Mouse (Mus musculus): ENCODE results near the gene Cyp2s1.
"Not testable (repeated sequence)": the region's sequence is repeated elsewhere in the genome, so short reads cannot be mapped to it uniquely, and the experiment has no call there.

Gene Cyp2s1

DNA sequence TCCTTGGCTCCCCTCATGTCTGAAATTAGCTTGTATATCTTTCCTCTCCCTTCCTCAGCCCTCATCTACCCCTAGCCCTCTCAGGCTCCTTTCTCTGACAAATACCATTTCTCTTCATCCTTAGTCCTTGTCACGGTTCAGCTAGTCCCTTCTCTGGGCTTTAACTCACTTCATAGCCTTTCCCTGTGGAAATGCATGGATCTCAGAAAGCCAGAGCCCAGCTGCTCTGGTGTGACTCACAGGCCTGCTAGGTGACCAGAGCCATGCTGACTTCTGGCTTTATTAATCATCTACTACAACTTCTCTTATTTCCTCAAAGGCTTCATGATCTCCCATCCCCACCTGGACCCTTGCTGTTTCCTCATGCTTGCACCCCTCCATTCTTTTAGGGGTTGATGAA, 4.5 kb downstream of the Cyp2s1 start:
- DNase-seq (ENCODE audit: low read depth, low spot score): no peak

DNA sequence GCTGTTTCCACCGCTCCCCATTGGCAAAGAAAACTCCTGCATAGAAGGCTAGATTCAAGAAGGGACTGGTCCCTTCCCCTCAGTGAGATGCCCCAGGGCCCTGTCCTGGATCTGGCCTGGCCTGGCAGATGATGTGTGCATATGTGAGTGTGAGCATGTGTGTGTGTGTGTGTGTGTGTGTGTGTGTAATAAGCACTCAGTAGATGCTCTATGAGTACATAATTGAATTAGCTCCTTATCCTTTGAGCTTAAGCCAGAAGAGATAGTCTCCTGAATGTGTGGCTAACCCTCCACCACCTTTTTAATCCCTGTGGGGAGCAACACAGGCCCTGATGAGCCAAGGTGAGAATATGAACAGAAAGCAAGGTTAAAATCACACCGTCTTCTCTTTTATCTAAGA, 5.0 kb downstream of the Cyp2s1 start:
- no peak for DNase-seq (ENCODE audit: low read depth, low spot score)

DNA sequence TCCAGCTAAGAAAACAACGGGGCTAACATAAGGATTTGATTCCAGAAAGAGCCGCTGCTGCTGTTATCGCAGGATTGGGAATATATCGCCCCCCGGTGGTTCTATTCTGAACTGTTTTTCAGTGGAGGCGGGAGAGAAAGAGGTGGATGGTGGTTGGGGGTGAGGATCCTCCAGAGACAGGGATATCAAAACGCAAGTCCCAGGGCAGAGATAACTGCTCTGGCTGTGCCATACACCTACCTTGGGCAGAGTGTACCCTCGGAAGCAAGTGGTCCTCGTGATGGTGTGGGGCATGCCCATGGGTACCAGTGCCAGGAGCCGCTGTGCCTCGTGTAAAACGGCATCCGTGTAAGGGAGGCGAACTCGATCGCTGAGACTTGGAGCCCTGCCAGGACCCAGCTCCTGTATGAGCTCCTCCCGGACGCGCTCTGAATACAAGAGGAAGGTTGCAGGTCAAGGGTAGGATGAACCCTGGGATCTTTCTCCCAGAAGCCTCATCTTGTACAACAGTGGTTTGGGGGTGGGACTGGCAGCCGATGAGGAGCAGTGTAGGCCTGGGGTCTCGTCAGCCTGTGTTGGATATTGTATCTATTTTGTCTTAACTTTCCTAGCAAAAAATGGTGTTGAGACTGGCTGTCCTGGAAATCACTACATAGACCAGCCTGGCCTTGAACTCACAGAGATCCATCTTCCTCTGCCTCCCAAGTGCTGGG, 10.9 kb downstream of the Cyp2s1 start:
- DNase-seq (ENCODE audit: low read depth, low spot score): peak; percentile 86

DNA sequence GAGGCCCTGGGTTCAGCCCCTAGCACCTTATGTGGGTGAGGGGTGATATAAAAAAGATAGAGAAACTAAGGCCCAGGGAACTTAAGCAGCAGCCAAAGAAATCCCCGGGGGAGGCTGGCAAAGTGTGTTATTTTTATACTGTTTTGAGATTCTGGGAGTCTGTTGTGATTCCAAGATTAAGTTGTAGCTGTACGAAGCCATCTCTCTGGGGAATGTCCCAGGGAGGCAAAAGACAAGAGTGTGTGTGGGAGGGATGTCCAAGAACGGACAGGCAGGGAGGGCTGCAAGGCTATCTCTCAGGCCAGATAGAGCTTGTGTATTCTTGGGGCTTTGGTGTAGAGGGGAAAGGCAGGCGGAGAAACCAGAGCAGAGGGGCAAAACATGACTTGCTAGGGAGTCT, 11.9 kb downstream of the Cyp2s1 start:
- no peak for DNase-seq (ENCODE audit: low read depth, low spot score)

DNA sequence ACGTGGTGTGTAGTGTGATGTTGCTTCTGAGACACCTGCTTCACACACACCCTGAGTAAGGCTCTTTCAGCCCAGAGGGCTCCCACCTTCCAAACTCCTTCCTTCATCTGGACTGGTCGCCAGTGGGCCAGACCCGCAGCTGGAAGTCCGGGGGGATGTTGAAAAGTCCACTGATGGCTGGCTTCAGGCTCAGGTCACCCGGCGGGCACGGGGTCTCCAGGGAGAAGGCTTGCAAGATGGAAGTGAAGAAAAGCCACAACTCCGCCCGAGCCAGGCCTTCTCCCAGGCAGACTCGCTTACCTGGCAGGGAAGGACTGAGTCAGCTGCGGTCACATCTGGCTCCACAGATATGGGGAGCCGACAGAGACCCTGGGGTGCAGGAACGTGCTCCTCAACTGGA, 13.3 kb downstream of the Cyp2s1 start:
- no peak for DNase-seq (ENCODE audit: low read depth, low spot score)

DNA sequence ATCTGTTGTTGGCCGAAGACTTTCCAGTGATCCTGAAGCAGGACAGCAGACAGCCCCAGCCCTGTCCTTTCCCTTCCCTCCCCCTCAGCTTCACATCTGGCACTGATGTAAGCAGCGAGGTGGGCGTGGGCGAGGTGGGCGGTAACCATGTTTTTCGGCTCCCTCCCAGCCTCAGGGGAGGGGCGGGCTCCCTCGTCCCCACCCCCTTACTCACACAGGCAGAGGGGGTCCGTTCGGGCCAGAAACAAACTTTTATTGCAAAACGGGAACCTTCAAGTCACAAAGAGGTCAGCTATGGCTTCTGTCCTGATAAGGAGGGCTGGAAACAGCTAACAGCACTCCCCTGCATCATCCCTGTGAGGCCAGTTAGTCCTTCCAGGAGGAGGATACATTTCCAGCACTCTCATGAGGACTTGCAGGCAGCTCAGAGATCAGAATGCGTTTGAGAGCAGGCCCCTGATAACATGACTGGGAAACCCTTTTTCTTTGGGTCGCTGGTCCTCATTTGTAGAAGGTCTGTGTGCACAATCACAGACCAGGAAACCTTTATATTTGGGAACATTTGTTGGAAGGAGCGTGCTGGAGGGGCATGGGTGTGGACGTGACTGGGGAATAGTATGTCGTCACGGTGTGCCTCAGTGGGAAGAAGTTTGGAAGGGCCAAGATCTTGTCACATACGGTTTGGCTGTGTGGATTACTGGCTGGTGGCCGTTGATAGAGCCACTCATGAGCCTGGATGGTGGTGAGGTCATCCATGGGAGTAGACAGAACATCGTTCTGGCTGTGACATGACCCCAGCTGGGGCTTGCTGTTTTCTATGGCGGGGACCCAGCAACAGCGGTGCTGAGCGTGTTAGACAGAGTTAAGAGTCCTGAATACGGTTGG, 14.2 kb downstream of the Cyp2s1 start:
- DNase-seq (ENCODE audit: low read depth, low spot score): peak; percentile 77

DNA sequence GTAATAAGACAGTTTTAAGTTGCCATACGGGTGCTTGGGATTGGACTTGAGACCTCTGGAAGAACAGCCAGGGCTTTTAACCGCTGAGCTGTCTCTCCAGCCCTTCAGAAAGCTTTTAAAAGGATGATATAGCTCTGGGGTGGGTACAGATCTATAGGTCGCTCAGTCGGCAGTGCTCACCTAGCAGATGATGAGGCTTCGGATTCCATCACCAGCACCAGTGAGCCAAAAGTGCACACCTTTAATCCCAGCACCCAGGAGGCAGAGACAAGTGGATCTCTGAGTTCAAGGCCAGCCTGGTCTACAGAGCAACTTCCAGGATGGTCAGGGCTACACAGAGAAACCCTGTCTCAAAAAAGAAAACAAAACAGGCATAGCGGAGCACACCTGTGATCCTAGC, 15.7 kb downstream of the Cyp2s1 start:
- DNase-seq (ENCODE audit: low read depth, low spot score): no peak

DNA sequence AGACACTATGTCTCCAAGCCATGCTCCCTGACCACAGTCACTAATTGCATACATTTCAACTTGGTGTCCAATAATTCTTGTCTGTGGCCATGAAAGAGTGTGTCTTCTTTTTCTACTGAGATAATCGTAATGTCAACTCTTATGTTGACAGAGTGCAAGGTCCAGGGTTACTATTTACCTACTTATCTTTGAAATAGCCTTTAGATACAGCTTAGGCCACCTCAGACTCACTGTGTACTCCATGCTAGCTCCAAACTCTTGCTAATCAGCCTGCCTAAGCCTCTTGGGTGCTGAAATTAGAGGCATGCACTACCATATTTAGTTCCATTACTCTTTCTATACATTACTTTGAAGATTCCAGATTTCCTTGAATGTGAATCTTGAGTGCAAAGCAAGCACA, 17.3 kb downstream of the Cyp2s1 start:
- no peak for DNase-seq (ENCODE audit: low read depth, low spot score)

DNA sequence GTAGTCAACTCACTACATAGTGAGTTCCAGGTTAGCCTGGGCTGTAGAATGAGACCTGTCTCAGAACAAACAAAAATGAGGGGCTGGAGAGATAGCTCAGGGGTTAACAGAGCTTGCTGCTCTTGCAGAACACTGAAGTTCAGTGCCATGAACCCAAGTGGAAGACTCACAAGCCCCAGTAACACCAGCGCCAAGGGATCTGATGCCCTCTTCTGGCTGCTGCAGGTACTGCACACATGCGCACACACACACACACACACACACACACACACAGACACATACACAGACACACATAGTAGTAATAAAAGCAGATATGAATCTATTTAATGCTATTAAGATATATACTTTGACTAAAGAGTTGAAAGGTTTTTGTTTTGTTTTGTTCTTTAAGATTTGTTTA, 18.2 kb downstream of the Cyp2s1 start:
- DNase-seq (ENCODE audit: low read depth, low spot score): peak; percentile 69

DNA sequence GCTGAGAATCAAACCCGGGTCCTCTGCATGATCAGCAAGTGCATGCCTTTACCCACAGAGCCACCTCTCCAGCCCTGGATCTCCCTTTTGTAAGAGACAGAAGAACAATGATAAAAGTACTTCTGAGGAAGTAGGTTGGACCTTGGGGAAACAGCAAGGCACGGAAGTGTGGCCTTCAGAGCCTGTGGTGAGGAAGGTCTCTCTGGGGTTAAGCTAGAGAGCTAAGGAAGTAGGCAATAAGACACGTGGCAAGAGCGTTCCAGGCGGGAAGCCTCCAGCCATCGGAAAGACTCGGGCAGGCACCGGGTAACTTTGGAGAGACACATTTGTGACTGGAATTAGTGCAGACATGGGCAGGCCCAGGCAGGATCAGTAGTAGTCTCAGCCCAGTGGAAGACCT, 21.9 kb downstream of the Cyp2s1 start:
- DNase-seq (ENCODE audit: low read depth, low spot score): no peak

DNA sequence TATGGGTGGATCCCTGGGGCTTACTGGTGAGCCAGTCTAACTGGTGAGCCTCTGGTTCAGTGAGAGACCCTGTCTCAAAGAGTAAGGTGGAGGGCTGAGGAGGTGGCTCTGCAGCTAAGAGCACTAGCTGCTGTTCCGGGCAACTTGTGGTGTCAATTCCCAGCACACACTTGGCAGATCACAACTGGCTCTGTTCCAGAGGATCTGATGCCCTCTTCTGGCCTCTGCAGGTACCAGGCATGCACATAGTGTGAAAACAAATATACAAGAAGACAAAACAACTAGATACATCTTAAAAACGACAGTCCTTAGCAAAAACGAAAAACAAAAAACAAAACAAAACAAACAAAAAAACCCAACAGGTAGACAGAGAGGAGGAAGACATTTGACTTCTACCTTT, 23.0 kb downstream of the Cyp2s1 start:
- DNase-seq (ENCODE audit: low read depth, low spot score): peak; percentile 68

DNA sequence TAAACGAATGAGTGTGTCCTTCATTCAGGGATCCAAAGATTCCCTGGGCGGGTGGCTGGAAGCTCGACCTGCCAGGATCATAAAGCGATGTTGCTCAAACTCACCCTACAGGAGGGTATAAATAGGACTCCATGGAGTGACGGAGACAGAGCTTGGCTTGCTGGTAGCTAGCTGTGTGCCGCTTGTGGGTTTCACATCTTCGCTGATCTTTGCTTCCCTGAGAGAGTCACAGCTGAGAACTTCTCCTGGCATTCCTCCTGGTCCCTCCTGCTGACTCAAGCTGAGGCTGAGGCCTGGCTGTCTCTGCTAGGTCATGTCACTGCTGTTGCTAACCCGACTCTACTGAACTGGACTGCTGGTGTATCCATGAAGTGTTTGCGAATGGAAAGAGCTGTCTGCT, 23.7 kb downstream of the Cyp2s1 start:
- not testable (repeated sequence) for DNase-seq (ENCODE audit: low read depth, low spot score)

DNA sequence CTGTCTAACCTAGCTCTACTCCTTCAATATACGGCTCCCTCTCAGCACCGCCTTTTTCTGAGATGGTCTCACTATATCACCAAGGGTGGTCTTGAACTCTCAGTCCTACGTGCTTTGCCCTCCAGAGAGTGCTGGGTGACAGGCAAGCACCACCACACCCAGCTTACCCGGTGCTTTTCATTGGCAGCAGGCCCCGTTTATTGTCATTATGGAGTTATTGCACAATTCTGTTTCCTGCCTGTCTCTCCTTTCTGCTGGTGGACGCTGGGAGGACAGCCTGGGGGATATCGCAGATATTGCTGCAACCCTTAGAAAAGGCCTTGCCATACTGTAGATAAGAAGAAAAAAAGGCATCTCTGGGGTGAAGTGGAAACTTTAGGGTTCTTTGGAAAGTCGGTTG, 26.1 kb downstream of the Cyp2s1 start:
- no peak for DNase-seq (ENCODE audit: low read depth, low spot score)

DNA sequence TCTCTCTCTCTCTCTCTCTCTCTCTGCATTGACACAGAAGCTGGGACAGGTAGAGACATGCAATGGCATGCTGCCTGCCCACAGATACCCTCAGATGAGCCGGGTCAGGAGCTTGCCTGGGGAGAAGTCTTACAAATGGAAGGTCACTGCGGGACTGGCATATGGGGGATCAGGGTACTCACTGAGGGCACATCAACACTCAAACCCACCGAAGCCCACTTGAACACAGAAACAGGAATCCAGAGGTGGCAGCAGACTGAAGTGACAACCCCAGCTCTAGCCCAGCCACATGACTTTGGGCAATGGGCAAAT, 27.6 kb downstream of the Cyp2s1 start:
- no peak for DNase-seq (ENCODE audit: low read depth, low spot score)

DNA sequence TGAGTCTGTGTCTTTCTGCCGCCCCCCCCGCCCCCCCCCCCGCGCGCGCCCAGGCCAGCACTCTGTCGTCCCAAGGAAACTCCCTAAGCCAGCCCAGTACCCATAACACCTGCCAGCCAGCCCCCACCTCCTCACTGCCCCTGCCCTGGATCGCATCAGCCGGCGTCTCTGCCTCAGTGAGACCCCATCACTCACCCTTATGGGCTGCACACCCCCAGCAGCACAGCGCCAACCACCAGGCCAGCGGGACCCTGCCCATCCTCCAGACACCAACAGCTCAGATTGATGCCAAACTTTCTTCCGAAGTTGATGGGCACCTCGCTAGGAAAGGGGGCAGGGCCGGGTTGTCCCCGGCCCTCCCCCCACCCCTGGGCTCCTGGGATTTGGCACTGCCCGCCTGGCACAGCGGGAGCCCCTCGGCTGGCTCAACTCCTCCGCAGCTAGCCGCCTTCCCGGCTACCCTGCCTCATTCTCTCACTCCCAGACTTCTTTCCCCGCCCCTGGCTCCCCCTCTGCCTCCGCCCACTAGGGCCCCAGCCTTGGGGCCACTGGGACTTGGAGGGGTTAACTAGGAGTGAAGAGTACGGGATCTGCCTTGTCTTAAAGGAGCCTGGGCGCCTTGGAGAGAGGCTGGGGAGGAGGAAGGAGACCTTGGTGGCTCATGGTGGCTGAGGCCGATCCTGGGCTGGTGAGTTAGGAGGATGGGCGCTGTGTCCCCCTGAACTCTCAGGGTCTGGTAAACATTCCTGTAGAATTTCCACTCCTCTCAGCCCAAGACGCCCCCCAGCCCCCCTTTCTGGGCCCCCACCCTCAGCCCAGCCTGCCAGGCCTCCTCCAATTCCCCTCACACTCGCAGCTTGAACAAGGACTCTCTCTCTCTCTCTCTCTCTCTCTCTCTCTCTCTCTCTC, 28.2 kb downstream of the Cyp2s1 start, which contains the start of gene Axl:
Gene Axl (minus strand): TSS at position 486 of the 909 bp plus-strand sequence.
- DNase-seq (ENCODE audit: low read depth, low spot score): peak; percentile 57

DNA sequence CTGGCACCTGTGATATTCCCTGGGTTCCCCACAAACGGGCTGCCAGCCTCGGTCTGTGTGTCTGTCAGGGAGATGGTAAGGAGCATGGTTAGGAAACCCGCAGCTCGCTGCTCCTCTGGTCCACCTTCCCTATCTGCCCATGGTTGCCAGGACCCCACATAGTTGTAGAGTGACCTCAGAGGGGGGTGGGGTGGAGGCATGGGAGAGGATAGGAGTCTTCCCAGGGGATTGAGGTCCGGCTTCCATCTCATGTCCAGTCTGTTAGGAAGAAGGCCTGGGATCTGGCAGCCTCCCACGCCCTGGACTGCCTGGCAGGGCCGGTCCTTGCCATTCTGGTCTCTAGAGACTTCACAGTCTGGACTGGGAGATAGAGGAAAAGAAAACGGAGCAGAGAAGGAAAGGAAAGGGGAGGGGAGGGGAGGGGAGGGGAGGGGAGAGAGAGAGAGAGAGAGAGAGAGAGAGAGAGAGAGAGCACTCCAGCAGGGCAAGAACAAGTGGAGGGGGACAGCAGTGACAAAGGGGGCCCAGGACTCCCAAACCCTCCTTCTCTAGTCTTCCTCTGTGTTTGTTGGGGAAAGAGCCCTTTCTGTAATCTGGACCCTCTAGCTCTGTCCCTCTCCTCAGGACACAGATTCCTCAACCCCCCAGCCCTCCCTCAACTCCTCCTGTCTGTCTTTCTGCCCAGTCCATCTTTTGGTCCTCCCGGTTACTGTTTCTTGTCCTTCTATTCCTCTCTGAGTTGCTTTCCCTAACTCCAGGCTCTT, 29.1 kb downstream of the Cyp2s1 start:
- no peak for DNase-seq (ENCODE audit: low read depth, low spot score)

DNA sequence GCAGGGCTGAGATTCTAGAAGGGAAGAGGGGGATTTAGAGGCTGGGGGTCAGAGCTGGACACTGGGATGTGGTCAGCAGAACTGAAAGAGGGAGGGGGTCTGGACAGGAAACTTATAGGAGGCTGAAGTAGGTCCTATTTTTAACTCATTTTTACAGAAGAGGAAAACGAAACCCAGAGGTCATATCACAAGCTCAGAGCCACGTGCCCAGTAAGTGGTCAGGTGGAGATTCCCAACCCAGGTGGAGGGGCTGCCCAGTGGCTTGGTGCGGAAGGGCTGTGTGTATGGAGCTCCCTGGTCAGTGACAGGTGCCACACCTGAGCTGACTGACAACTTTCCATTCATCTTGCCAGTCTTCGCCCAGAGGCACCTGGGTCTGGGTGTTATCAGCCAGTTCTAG, 29.7 kb downstream of the Cyp2s1 start:
- DNase-seq (ENCODE audit: low read depth, low spot score): no peak

DNA sequence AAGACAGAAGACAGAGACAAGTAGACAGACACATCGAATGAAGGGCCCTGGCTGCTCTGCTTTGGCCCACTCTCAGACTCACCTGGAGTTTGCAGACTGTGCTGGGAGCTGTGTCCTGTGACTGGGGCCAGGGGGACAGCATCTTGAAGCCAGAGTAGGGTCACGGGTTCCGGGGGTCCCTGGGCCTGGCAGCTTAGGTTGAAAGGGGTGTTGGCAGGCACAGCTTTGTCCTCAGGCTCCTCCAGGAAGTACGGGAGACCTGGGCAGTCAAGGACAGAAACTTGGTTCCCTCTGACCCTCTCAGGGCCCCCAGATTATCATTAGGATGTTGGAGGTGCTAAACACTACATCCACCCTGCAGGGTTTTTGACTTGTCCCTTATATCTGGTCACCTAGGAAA, 31.0 kb downstream of the Cyp2s1 start:
- DNase-seq (ENCODE audit: low read depth, low spot score): no peak

DNA sequence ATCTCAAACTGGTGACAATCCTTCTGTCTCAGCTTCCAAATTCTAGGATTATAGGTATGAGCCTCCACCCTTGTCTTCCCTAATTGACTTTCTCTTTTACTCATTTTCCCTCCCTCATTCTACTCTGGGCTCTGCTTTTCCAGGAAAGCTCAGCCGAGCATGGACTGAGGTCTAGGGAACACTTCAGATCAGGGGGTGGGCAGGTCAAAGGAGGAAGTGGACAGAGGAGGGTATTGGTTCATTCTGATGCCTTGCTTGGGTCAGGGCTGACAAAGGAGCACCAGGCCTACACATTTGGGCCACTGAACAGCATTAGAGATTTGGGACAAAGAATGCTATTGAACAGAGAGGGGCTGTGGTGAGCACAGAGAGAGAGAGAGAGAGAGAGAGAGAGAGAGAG, 31.9 kb downstream of the Cyp2s1 start:
- DNase-seq (ENCODE audit: low read depth, low spot score): no peak

DNA sequence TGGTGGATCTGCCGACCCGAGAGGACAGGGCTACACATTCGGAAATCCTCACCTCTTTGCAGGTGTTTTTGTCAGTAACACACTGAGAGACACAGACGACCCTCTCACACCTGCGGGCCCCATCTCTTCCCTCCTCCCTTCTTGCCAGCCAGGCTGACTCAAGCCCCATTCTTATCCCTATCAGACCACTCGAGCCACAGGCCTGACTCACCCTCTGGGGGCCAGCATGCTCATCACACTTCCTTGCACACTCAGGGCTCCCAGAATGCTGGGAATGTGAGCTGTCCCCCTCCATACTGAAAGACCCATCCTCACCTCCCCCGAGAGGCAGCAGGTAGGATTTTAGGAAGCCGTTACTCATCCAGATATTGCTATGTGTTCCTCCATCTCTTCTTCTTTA, 33.0 kb downstream of the Cyp2s1 start:
- no peak for DNase-seq (ENCODE audit: low read depth, low spot score)

DNA sequence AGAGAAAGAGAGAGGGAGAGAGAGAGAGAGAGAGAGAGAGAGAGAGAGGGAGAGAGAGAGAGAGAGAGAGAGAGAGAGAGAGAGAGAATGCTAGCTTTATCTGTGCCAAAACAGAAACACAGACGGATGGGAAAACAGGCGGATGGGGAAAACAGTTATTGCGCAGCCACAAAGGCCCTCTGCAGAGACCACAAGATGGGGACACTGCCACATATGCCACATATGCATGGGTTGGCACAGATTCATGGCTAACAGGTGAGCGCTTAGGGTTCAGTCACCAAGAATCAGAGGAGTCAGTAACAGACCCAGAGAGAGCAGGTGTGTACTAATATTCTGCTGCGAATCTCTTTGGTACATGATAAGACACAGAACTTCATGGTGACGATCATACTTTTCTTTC, 34.0 kb downstream of the Cyp2s1 start:
- no peak for DNase-seq (ENCODE audit: low read depth, low spot score)

All from ZHBTc4 (cell line).